Mouse (Mus musculus) c-Kit-negative CD71-positive TER-119-positive erythroid progenitor cells, embryonic 14.5 days (primary cell): ENCODE measurements around the gene Bckdha.

Source experiments
- DNase-seq: peaks from one replicate; pipeline ENCODE4 v3.0.0-alpha.2; 2013; ENCODE audit warnings: low read depth, low spot score

Gene Bckdha

DNA sequence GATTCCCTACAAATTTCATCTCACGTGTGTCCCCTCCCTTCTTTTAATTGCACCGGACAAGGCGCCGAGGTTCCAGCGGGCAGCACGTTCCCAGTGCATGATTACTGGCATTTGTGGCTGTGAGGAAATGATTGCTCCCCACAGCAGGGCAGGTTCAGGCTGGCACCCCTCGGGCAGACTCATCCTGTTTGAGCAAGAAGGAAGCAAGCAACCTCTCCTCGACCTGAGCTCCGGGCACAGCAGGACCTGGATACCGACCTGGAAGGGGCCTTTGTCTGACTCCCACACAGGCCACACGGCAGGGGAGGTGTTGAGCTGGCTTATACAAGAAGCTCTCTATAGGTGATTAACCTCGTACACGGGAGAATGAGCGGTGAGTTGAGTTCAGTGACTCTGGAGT lies 13.7 kb downstream of the Bckdha start:
- no peak for DNase-seq

DNA sequence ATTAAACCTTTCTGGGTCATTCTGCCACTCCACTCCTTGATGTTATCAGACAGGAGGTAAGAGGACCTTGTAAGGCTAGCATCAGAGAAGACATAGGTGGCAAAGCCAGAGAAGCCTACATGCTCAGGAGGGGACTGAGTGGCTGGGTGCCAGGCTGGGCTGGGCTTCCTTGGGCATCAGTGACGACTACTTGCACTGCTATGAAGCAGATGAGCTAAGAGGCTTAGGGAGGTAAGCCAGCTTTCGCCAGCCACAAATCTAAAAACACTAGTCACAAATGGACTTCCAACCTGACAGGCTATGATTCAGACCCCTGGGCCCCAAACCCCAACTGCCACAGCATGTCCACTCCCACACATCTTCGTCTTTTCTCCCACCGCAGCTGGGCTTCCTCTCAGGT lies 14.2 kb downstream of the Bckdha start:
- no peak for DNase-seq

DNA sequence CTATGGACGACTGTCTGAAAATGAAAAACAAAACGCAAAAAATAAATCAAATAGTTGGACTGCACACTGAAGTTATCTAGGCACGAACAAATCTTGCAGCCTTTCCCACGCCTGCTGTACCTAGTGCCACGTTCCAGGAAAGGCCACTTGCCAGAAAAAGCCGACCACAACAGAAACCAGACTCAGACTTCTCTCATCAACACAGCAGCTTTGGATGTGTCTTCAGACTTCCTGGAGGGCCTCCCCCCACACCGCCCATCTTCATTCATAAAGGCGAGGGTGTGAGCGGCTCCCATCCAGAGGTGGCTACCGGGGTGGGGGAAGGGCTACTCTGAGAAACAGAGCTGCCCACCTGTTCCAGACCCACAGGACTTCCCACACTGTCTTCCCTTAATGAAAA lies 14.6 kb downstream of the Bckdha start:
- no peak for DNase-seq

DNA sequence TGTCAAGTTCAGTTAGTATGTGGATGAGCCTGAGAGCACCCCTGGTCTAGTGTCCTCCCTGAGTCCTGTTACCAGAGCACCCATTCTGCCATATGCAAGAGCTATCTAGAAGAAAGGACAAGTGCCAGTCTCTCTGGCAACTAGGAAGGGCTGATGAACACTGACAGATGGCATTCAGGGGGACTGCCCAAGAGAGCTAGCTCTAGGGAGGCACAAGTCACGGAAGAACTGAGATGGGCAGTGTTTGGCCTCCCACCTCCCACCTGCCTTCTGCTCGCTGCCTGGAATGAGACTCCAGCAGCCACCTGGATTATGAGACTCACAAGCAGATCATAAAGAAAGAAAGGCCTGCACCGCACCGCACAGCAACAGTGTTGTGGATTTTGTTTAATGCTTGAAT lies 19.0 kb downstream of the Bckdha start:
- DNase-seq, result no peak

DNA sequence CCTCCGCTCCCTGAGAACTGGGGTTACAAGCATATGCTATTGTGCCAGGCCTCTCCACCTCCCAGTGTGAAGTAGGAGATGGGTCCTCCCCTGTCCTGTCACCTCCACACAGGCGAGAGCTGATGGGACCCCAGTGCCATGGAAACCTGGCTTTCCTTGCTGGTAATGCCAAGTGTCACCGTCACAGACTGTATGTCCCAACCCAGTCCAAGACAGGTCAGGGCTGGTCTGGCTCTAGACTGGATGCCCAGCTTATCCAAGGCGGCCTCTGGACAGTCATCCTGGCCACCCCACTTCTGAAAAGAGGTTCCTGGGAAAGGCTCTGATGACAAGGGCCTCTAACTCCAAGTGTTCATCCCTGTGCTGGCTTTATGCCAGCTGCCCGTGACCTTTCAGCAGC lies 21.7 kb downstream of the Bckdha start:
- DNase-seq, result no peak

DNA sequence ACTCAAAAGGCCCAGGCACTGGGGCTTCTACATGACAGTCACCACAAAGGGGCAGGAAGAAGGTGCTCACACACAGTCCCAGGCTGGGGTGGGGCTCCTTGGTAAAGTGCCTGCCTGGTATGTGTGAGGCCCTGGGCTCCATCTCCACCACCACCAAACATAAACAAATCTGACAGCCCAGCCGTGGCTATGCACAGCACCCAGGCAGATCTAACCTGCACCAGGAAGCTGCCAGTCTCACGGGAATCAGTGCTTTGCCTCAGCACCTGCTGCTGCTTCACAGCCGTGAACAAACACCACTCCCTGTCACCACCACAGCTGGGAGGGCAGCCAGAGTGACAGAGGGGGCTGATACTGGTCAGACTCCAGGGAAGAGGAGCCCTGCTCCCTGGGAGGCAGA lies 22.4 kb downstream of the Bckdha start:
- DNase-seq, result no peak

DNA sequence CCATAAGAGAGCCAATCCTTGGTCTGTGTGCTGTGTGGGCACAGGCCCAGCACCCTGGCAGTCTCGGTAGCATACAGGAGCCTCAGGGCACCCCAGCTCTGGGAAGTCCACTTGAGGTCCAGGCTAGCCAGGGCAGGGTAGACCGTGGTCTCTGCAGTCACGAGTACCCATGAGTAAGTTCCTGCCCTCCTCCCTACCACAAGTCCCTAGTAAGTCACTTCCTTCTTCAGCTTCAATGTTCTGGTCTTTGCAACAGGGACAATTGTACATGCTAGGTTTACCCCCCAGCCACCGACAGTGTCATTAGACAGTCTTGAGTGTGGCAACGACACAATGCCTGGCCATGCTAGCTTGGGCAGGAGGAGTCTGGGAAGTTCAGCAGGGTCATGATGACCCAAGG lies 26.1 kb downstream of the Bckdha start:
- no peak for DNase-seq

DNA sequence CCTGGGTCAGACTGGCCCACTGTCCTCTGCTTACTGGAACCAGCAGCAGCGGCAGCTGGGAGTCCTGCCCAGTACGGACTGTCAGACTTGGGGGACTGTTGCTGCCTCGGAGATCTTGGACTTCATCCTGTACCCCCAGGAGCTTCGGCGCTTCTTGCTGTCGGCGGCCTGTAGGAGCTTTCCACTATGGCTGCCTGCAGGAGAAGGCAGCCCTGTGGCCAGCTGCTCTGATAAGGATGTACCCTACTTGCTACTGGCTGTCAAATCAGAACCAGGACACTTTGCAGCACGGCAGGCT lies 30.5 kb downstream of the Bckdha start:
- no peak for DNase-seq

DNA sequence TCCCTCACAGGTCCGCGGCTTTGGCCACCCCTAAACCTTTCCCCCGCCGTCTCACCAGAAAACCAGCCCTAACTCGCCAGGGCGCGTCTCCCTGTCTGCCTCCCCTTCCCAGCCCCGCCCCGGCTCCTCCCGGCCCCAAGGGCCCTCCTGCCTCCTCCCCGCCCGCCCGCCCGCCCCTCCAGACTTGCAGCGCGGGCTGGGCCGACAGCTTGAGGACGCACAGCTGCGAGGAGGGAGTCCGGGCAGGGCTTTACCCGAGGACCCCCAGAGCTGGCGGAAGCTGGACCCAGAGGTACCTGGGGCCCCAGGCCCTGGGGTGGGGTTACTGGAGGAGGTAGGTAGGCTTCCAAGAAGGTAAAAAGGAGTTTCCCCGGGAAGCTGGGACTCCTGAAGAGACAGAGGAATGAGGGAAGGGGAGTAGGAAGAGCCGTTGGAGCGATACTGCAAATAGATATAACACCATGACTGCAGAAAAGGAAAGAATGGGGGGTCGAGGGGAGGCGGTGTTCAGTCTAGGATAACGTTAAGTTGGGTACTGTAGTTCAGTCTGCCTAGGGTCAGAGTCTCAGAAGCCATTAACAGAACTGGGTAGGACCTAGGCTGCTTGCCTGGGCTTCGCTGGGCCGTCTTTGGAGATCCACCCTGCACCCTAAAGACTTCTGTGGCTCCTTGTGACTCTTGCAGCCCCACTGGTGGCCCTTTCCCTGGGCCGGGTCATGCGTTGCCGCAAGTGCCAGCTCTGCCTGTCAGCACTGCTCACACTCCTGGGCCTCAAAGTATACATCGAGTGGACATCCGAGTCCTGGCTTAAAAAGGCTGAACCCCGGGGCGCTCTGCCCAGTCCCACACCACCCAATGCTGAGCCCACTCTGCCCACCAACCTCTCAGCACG lies 31.1 kb downstream of the Bckdha start:
- peak; percentile 21 for DNase-seq

DNA sequence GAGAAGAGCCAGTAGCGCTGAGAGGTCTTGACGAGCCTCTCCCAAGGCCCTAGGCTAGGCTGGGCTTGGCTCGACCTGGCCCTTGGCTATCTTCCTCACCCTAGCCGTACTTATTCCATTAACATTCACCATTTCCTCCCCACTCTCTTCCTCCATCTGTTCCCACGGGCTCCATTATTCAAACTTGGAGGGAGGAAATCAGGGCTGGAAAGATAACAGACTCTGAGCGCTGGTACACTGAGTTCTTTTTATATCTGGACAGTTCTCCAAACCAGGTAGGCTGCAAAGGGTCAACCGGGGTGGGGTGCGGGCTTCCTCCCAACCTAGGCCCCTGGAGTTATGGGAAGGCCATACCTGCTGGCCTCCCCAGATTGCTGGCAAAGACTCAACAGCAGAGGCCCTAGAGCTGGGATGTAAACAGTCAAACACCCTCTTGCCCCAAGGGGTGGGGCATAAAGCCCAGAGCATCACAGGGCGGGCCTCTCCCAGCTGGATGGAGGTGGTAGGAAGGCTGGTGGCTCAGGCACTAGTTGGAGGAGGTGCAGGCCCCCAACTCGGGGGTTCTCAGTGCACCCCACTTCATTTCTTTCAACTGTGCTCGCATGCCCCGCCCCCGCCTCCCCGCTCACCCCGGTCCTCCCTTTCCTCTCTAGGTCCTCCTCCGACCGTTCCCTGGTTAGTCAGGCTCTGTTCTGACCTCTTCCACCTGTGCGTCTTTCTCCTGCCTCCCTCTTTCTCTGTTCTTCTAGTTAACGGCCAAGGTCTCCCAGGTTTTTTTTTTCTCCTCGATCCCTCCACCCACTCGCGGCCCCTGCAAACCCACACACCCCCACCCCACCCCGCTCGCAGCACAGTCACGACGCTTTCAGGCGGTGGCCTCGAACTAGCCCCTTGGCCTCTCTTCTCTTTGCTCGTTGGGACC lies 32.0 kb downstream of the Bckdha start, which contains the start of gene B3gnt8:
Gene B3gnt8, plus strand, starts transcription at position 146 of the 922 bp plus-strand sequence.
- no peak for DNase-seq

DNA sequence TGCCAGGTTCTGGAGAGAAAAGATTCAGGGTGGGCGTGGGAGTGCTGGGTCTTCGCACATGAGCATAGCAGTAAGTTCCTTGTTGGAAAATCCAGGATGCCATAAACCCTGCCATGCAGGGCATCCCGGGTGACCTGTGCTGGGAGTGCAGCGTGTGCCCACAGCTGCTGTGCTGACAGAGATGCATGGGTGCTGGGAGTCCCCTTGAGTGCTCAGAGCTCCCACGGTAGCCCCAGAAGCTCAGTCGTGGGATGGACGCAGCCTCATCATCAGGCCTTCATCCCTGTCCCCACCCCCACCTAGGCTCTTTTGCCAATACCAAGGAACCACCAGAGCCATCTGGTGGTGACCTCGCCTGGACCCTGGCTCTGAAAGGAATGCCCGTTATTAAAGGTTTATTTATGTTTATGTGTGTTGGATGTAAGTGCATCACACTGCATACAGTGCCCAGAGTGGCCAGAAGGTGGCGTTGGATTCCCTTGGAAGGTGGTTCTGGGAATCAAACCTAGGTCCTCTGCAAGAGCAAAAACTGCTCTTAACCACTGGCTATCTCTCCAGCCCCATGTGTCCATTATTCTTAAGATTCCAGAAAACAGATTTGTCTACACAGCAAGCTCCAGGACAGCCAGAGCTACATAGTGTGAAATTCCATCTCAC lies 33.1 kb downstream of the Bckdha start:
- no peak for DNase-seq

DNA sequence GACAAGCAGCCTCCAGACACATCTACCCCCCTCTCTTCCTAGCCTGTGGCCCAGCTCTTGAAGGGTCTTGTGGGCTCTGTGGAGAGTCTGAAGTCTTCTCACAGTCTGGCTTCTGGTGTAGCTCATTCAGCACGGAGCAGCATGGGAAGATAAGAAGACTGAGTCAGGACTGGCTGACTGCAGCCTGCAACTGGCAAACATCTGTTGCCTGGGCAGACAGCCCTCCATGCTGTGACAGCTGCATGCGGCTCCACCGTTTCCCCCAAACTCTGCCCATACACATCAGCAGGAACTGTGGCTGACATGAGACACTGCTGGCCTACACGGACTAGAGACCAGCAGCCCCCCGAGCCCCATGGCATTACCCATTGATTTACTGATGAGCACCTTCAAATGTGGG lies 33.9 kb downstream of the Bckdha start:
- DNase-seq, result no peak

DNA sequence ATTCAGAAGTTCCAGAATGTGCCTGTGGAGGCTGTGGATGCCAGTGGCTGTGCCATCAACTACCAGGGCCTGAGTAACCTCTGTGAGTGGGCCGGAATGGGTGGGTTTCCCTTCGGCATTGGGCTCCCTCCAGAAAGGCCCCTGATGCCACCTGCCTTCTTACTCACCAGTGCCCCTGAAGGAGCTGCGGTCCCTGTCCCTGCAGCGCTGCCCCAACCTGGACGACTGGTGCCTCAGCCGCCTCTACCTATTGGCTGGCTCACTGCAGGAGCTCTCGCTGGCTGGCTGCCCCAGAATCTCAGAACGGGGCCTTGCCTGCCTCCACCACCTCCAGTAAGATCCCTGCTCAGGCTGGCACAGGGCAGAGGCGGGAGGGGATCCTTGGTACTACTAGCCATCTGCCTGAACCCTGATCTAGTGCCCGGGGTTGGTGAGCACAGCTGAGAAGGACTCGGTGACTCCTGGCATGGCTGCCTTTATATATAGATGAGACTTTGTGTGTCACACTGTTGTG lies 34.9 kb downstream of the Bckdha start:
- DNase-seq, result no peak

DNA sequence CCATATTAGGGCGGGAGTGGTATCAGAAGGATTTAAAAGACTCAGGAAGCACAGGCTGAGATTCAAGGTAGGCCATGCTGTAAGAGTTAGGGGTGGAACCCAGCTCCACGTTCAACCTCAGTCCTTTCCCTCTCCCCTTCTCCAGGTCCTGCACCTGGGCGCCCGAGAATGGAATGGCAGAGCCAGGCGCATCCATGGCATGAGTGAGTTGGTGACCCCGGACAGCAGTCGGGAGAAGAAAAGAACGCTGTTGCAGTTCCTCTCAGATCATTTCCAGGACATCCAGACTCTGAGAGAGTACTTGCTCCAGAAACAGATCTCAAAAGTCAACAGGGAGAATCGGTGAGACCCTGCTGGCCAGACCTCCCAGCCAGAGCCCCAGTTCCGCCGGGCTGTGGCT lies 38.0 kb downstream of the Bckdha start:
- DNase-seq, result no peak

DNA sequence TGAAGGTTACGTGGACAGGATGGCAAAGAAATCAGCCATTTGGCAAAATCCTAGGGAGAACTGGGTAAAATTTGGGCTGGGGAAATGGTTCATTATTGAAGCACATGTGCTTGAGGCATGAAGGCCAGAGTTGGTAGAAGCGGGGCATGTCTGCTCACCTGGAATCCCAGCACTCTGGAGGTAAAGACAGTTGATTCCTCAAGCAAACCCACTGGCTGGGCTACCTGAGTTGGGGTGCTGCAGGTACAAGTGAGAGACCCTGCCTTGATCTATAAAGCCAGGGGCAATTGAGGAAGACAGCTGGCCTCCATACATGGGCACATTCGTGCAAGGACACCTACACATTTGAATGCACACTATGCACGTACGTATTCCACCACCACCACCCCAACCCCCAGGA lies 38.7 kb downstream of the Bckdha start:
- no peak for DNase-seq

DNA sequence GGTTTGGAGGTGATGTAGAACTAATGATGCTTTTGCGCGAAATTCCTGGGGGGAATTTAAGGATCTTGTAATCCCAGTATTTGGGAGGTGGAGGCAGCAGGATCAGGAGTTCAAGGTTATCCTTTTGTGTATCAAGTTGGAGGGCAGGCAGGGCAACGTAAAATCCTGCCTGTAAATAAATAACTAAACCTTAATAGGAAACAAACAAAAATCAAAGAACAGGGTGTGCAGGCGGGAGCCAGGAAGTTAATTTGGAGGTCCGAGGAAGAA lies 39.1 kb downstream of the Bckdha start:
- no peak for DNase-seq

DNA sequence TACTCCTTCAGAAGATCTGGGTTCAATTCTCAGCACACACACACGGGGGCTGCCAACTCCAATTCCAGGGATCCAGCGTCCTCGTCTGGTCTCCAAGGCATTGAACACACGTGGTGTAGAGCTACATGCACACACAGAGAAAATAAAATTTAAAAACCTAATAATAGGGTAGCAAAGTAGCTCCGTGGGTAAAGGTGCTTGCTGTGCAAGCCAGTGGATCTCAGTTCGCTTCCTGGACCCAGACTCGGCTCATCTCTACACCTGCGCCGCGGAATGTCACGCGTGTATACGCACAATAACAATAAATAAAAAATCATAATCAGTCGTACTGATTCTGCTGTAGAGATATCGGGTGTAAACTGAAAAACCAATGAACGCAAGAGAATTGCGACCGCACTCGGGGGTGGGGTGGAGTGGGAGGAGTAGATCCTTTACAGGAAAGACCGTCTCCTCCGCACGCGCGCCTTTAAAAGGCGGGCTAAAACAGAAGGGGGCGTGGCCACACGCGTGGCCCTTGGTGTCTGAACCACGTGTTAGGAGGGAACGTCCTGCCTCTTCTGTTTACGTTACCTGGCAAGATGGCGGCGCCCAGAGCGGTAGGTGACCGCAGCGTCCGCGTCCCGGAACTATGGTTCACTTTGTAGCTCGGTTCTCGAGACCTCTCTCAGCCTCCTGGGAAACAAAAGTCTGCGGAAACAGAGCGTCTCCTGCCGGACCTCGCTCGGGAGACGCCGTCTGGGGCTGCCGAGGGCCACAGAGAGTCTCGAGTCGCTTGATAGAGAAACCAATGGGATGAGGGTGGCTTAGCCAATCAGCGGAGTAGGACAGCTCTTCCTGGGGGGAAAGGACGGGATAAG lies 39.7 kb downstream of the Bckdha start, which contains the start of gene Dmac2:
Gene Dmac2, plus strand, starts transcription at position 550 of the 857 bp plus-strand sequence.
- peak; percentile 72 for DNase-seq

DNA sequence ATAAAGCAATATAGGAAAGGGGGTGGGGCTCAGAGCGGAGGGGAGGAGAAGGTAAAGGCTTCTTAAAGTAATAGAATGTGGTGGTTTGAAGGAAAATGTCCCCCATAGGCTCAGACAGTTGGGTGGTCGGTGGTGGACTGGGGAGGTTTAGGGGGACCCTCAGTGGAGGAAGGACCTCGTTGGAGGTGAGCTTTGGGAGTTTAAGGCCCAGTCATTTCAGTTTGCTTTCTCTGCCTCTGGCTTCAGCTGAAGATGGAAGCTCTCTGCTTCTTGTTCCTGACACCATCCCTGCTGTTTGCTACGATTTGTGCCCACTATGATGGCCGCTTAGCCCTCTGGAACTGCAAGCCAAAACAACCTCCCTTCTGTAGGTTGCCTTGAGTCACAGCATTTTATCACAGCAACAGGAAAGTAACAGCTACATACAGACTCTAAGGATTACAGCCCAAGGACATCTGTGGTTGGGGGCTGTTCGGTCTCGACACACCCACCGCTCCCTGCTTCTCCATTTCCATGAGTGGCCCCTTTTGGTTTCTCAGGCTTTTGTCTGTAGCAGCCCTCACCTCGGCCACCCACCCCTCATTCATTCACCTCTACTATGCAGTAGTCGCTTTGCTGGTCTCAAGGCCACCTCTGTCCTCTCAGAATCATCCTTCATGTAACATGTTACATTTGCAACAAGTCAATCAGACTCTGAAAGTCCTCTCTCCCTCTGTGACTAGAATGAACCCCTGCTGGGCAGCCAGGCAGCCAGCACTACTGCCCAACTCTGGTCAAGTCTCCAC lies 41.2 kb downstream of the Bckdha start:
- no peak for DNase-seq

DNA sequence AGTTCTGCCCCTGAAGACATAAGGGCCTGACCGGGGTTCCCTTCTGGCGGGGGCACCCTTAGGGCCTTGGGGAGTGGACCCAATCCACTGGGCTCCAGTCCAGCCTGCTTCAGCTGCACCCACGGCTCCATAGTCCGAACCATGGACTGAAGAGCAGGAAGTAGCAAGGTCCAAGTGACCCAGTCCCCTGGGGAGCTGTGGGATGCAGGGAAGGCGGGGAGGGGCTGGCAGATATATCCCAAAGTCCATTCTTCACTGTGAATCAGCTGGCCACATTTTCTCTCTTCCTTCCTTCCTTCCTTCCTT lies 43.1 kb downstream of the Bckdha start, which contains the start of gene Erich4:
Gene Erich4, minus strand, starts transcription at position 187 of the 306 bp plus-strand sequence.
- DNase-seq, result no peak
